Mouse (Mus musculus) liver, embryonic 16.5 days (tissue): ENCODE measurements around the gene Tbc1d13. TPM values are rescaled to one million over a fixed set of nuclear protein-coding genes. Genes with fewer than 3 reads are reported as not detected.
"Not testable (repeated sequence)": the region's sequence is repeated elsewhere in the genome, so short reads cannot be mapped to it uniquely, and the experiment has no call there.

ENCODE experiments used
- ATAC-seq: fragments of 200-750 bp; cut with Nextera tagmentation; 2 replicates; pipeline ENCODE4 v1.8.0; 2017; ENCODE audit warnings: low read depth, mild to moderate bottlenecking, moderate number of reproducible peaks, moderate library complexity
- H3K27ac ChIP-seq: fragments of 300-500 bp; sonication (generic); 2 replicates; pipeline ENCODE4 v1.5.1; 2014; ENCODE audit warnings: mild to moderate bottlenecking, low read length
- H3K27me3 ChIP-seq: fragments of 300-500 bp; sonication (generic); 2 replicates; pipeline ENCODE4 v1.6.1; 2014; ENCODE audit warnings: low read depth, low read length, mixed read lengths; ENCODE audit not compliant: control insufficient read depth, insufficient read depth
- H3K36me3 ChIP-seq: fragments of 300-500 bp; sonication (generic); 2 replicates; pipeline ENCODE4 v1.6.1; 2014; ENCODE audit warnings: mild to moderate bottlenecking; ENCODE audit not compliant: control insufficient read depth, insufficient read depth
- H3K4me1 ChIP-seq: fragments of 300-500 bp; sonication (generic); 2 replicates; pipeline ENCODE4 v1.6.1; 2014; ENCODE audit warnings: low read depth, low read length, mixed read lengths; ENCODE audit not compliant: control insufficient read depth
- H3K4me2 ChIP-seq: fragments of 300-500 bp; sonication (generic); 2 replicates; pipeline ENCODE4 v1.6.1; 2014; ENCODE audit warnings: low read depth, low read length, mixed read lengths
- H3K4me3 ChIP-seq: fragments of 300-500 bp; sonication (generic); 2 replicates; pipeline ENCODE4 v1.5.1; 2014; ENCODE audit warnings: low read depth, mild to moderate bottlenecking, low read length
- H3K9ac ChIP-seq: fragments of 300-500 bp; sonication (generic); 2 replicates; pipeline ENCODE4 v1.6.1; 2014; ENCODE audit warnings: low read depth, low read length
- H3K9me3 ChIP-seq: fragments of 300-500 bp; sonication (generic); replicated peaks from 2 replicates; pipeline ENCODE4 v1.6.1; 2016; ENCODE audit warnings: low read length; ENCODE audit not compliant: control insufficient read depth
- WGBS: fragments of 180-500 bp; shearing (Covaris S2); extraction: QIAGEN DNeasy Blood & Tissue Kit; methylation state at CpG from one replicate; pipeline ENCODE4 v1.1.7; 2014; ENCODE audit not compliant: insufficient replicate concordance; 5-methylcytosine and 5-hydroxymethylcytosine counted together
- polyA plus RNA-seq: library from polyadenylated mRNA; unstranded; fragments of >200 nt; fragmentation: Nextera tagmentation; extraction: Ambion mirVana; gene quantifications from 2 replicates; pipeline ENCODE4 v1.2.1, GENCODE M21; 2015

The Tbc1d13 gene
- polyA plus RNA-seq, 1 experiment from 2014 or later = 1.7 TPM

GRCm38 (mm10) chr2:30122766-30123165, 10.8 kb upstream of the Tbc1d13 start:
- 71% methylated on average over 5 of the region's 5 CpGs for WGBS
- Histone ChIP-seq H3K4me2 (no peak overlapping the region), H3K4me1 (peaks cover 12% of the 10 kb centered on the region), H3K9me3 (no peaks in the 10 kb centered on the region), H3K4me3 (no peak overlapping the region), H3K27me3 (no peaks in the 10 kb centered on the region), H3K36me3 (no peaks in the 10 kb centered on the region), H3K27ac (no peak overlapping the region), H3K9ac (no peak overlapping the region)
- no peak for ATAC-seq

- no peak; the same call in 1 of the 2 replicates for ATAC-seq
- H3K36me3 ChIP-seq = no peaks in the 10 kb centered on the region
These were observed 9.6 kb upstream of the Tbc1d13 start for GRCm38 (mm10) chr2:30123729-30124471.

GRCm38 (mm10) chr2:30124472-30125274, 8.9 kb upstream of the Tbc1d13 start, which contains the start of gene Zer1:
Zer1 (minus strand) TSS chr2:30124585.
- 12% methylated on average over 31 of the region's 31 CpGs for WGBS
- peak within 1 kb of the TSS; percentile 91 for H3K9ac ChIP-seq
- H3K27ac ChIP-seq = peak within 1 kb of the TSS; percentile 82
- no peaks in the 10 kb centered on the region for H3K36me3 ChIP-seq
- peak; percentile 97 for ATAC-seq
- peak within 1 kb of the TSS; percentile 86 for H3K4me2 ChIP-seq
- H3K4me3 ChIP-seq = peak within 1 kb of the TSS; percentile 80
- no peaks in the 10 kb centered on the region for H3K9me3 ChIP-seq
- H3K4me1 ChIP-seq = peaks cover 12% of the 10 kb centered on the region
- no peaks in the 10 kb centered on the region for H3K27me3 ChIP-seq

More at GRCm38 (mm10) chr2:30123729-30124471, 9.6 kb upstream of the Tbc1d13 start:
- peak overlapping the region; percentile 86 for H3K4me2 ChIP-seq
- no peaks in the 10 kb centered on the region for H3K27me3 ChIP-seq
- 2% methylated on average over 44 of the region's 44 CpGs for WGBS
- H3K27ac ChIP-seq = peak overlapping the region; percentile 82
- H3K4me3 ChIP-seq = peak overlapping the region; percentile 80
- no peaks in the 10 kb centered on the region for H3K9me3 ChIP-seq
- H3K4me1 ChIP-seq = peaks cover 12% of the 10 kb centered on the region
- peak overlapping the region; percentile 91 for H3K9ac ChIP-seq

- no peak for ATAC-seq
- H3K4me2 ChIP-seq = no peak overlapping the region
- no peaks in the 10 kb centered on the region for H3K36me3 ChIP-seq
- no peaks in the 10 kb centered on the region for H3K9me3 ChIP-seq
- WGBS = 26% methylated on average over 2 of the region's 2 CpGs
- H3K9ac ChIP-seq = no peak overlapping the region
- no peaks in the 10 kb centered on the region for H3K27me3 ChIP-seq
- H3K27ac ChIP-seq = no peak overlapping the region
- H3K4me1 ChIP-seq = peaks cover 15% of the 10 kb centered on the region
- no peak overlapping the region for H3K4me3 ChIP-seq
These were observed 4.8 kb upstream of the Tbc1d13 start for GRCm38 (mm10) chr2:30128789-30129188.

GRCm38 (mm10) chr2:30130156-30130555, 3.4 kb upstream of the Tbc1d13 start:
- Histone ChIP-seq H3K4me1 (peaks cover 20% of the 10 kb centered on the region), H3K9ac (no peak overlapping the region), H3K9me3 (no peaks in the 10 kb centered on the region), H3K27ac (no peak overlapping the region), H3K4me2 (no peak overlapping the region), H3K4me3 (no peak overlapping the region), H3K36me3 (no peaks in the 10 kb centered on the region), H3K27me3 (no peaks in the 10 kb centered on the region)
- WGBS = 73% methylated on average over 4 of the region's 4 CpGs
- no peak for ATAC-seq

- H3K9ac ChIP-seq, H3K4me2 ChIP-seq, H3K9me3 ChIP-seq, H3K27ac ChIP-seq, H3K27me3 ChIP-seq, H3K4me3 ChIP-seq, ATAC-seq, H3K36me3 ChIP-seq: not testable (repeated sequence)
- WGBS = 59% methylated on average over 5 of the region's 5 CpGs
- H3K4me1 ChIP-seq = peaks cover 29% of the 10 kb centered on the region
These were observed 2.3 kb upstream of the Tbc1d13 start for GRCm38 (mm10) chr2:30131240-30131639.

- H3K4me1 ChIP-seq = peaks cover 36% of the 10 kb centered on the region
- peak overlapping the region; percentile 89 for H3K4me2 ChIP-seq
- no peaks in the 10 kb centered on the region; the same call in 1 of the 2 replicates for H3K36me3 ChIP-seq
- peak; percentile 31 for ATAC-seq
- H3K9ac ChIP-seq = peak overlapping the region; percentile 86
- no peaks in the 10 kb centered on the region for H3K27me3 ChIP-seq
- peak overlapping the region; percentile 92 for H3K27ac ChIP-seq
- no peaks in the 10 kb centered on the region for H3K9me3 ChIP-seq
- peak overlapping the region; percentile 88 for H3K4me3 ChIP-seq
- 28% methylated on average over 16 of the region's 16 CpGs for WGBS
These were observed 539 bp upstream of the Tbc1d13 start for GRCm38 (mm10) chr2:30132801-30133612.

GRCm38 (mm10) chr2:30134378-30134711, 799 bp downstream of the Tbc1d13 start:
- H3K4me1 ChIP-seq = peaks cover 36% of the 10 kb centered on the region
- H3K4me3 ChIP-seq = peak overlapping the region; percentile 88
- H3K9ac ChIP-seq = peak overlapping the region; percentile 86
- no peak for ATAC-seq
- no peaks in the 10 kb centered on the region for H3K27me3 ChIP-seq
- WGBS = 8% methylated on average over 6 of the region's 6 CpGs
- no peaks in the 10 kb centered on the region for H3K9me3 ChIP-seq
- H3K4me2 ChIP-seq = peak overlapping the region; percentile 89
- H3K36me3 ChIP-seq = no peaks in the 10 kb centered on the region; the same call in 1 of the 2 replicates
- peak overlapping the region; percentile 71 for H3K27ac ChIP-seq
